Comparison of ENCODE assay signal across 8 mouse cellular contexts in the genomic region with DNA sequence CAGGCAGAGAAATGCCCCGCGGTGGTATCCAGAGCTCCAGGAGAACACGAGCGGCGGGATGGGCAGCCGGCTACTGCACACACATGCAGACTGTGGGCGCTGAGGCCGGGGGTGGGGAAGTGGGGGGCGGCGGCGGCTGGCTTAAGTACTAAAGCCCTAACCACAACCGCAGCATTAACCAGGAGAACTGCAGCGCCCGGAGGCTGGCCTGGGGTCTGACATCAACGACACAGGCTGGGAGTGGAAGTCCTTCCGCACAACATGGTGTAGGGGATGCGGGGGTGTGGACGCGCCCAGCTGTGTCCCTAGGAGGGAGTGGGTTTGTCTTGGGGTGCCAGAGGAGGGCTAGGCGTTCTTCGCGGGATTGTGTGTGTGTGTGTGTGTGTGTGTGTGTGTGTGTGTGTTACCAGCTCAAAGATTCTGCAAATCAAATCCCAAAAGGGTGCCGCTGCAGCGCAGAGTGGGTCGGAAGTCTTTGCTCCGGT. TPM values are rescaled to one million over a fixed set of nuclear protein-coding genes. Genes with fewer than 3 reads are reported as not detected.
DNase-seq lines count a peak whose midpoint lies in the region; ATAC-seq and TF ChIP-seq lines count a peak whose summit lies in the region.

No protein-coding gene starts in this region.

- H3K9ac ChIP-seq in liver, adult 2 months (ENCODE audit: low read depth, low read length): peak overlapping the region; percentile 79
- H3K9ac ChIP-seq in neural tube, embryonic 12.5 days: peak overlapping the region; percentile 70

- H3K79me2 ChIP-seq in liver, adult 2 months (ENCODE audit: control insufficient read depth, insufficient read depth, low read length): peaks cover 16% of the 10 kb centered on the region; the same call in 1 of the 2 replicates

- TF ChIP-seq POLR2A in kidney, adult 2 months (IDR thresholded peaks at IDR 0.05; ENCODE audit: low read depth, low read length): no peak
- no peak for TF ChIP-seq POLR2A in liver, adult 2 months (IDR thresholded peaks at IDR 0.05; ENCODE audit: extremely low read depth, insufficient read depth, low read length)

- intact Hi-C loops in heart, postnatal 25 days (cut with DNase I): loop anchor here (2.0 to 5.0 kb wide), 4 partner anchors 93 to 178 kb away; no protein-coding TSS in a partner anchor

- no peaks in the 10 kb centered on the region for H3K9me3 ChIP-seq in neural tube, embryonic 12.5 days

- H3K27ac ChIP-seq in kidney, adult 2 months (ENCODE audit: insufficient read depth, low read depth, low read length): peak overlapping the region; percentile 61
- 0 out of 2 replicates have a peak overlapping the region, but pooled peaks have one; percentile 18 for H3K27ac ChIP-seq in liver, adult 2 months (replicated peaks; ENCODE audit: insufficient read depth, low read depth, low read length)
- H3K27ac ChIP-seq in neural tube, embryonic 12.5 days: no peak overlapping the region

- H3K4me2 ChIP-seq in neural tube, embryonic 12.5 days (replicated peaks): peak overlapping the region; percentile 96

- no peak for TF ChIP-seq CTCF in kidney, adult 2 months (conservative IDR thresholded peaks at IDR 0.05; ENCODE audit: insufficient read depth, insufficient read length, low read depth, low read length)
- no peak for TF ChIP-seq CTCF in liver, adult 2 months (IDR thresholded peaks at IDR 0.05; ENCODE audit: low read depth, low read length)

- ATAC-seq in granulocyte monocyte progenitor cell, adult 5-6 weeks (replicated peaks; ENCODE audit: poor library complexity, severe bottlenecking): peak; percentile 13
- ATAC-seq in neural tube, embryonic 12.5 days (ENCODE audit: low FRiP score, low read depth): no peak

- peaks cover 18% of the 10 kb centered on the region for H3K4me1 ChIP-seq in kidney, adult 2 months (ENCODE audit: control insufficient read depth, insufficient read depth, low read length)
- peaks cover 8% of the 10 kb centered on the region for H3K4me1 ChIP-seq in liver, adult 2 months (ENCODE audit: control insufficient read depth, insufficient read depth, low read length)
- H3K4me1 ChIP-seq in neural tube, embryonic 12.5 days: peaks cover 44% of the 10 kb centered on the region

- DNase-seq in heart, adult 11 months: peak; percentile 97
- DNase-seq in heart, postnatal 25 days (ENCODE audit: low spot score): no peak
- DNase-seq in cerebellum, postnatal 25 days: peak; percentile 61 to 64
- peak; percentile 34 for DNase-seq in kidney, adult 2 months
- no peak for DNase-seq in liver, adult 2 months (ENCODE audit: extremely low read depth, low read depth, low spot score)
- peak; percentile 39 to 56 for DNase-seq in thymus, adult 18-20 months

- no peaks in the 10 kb centered on the region for H3K27me3 ChIP-seq in kidney, adult 2 months (replicated peaks; ENCODE audit: control insufficient read depth, insufficient read depth, low read length)
- H3K27me3 ChIP-seq in liver, adult 2 months (ENCODE audit: control insufficient read depth, insufficient read depth, low read length): no peaks in the 10 kb centered on the region
- H3K27me3 ChIP-seq in neural tube, embryonic 12.5 days (replicated peaks): no peaks in the 10 kb centered on the region

- no peaks in the 10 kb centered on the region for H3K36me3 ChIP-seq in kidney, adult 2 months (ENCODE audit: control insufficient read depth, insufficient read depth, low read length)
- H3K36me3 ChIP-seq in liver, adult 2 months (ENCODE audit: control insufficient read depth, insufficient read depth, low read length): no peaks in the 10 kb centered on the region
- H3K36me3 ChIP-seq in neural tube, embryonic 12.5 days: no peaks in the 10 kb centered on the region

- peak overlapping the region; percentile 83 for H3K4me3 ChIP-seq in kidney, adult 2 months (ENCODE audit: insufficient read depth, low read depth, low read length)
- peak overlapping the region; percentile 90 for H3K4me3 ChIP-seq in liver, adult 2 months (ENCODE audit: insufficient read depth, low read depth, low read length)
- H3K4me3 ChIP-seq in neural tube, embryonic 12.5 days: peak overlapping the region; percentile 60

- 7% methylated on average over 26 of the region's 26 CpGs for WGBS in kidney, adult 2 months
- 18% methylated on average over 26 of the region's 26 CpGs for WGBS in liver, adult 2 months
- WGBS in neural tube, embryonic 12.5 days: under 1% methylated on average over 26 of the region's 26 CpGs

RNA-seq across cellular contexts. Expression of gene Srgap2, which starts 2.0 kb away (rescaled TPM):
- total RNA-seq in heart, postnatal 25 days (2021): 10 to 100 TPM; 22.8 to 24.3 TPM
- 36.0 and 61.0 TPM in 2 replicates for total RNA-seq in granulocyte monocyte progenitor cell, adult 5-6 weeks (2014; fragmentation: Nextera tagmentation)
- total RNA-seq in granulocyte monocyte progenitor cell, adult 5-6 weeks (2017): 14.3 and 16.5 TPM in 2 replicates
- polyA plus RNA-seq in kidney, adult 2 months (2012; rRNA removed): 11.3 and 13.0 TPM in 2 replicates
- total RNA-seq in liver, adult 2 months (2014; rRNA removed): 6.6 and 10.6 TPM in 2 replicates
- polyA plus RNA-seq in liver, adult 2 months (2012; rRNA removed): 5.8 and 7.4 TPM in 2 replicates
- polyA plus RNA-seq in neural tube, embryonic 12.5 days (2016; fragmentation: Nextera tagmentation; extraction: Ambion mirVana): 13.5 and 14.2 TPM in 2 replicates

RNA-seq across cellular contexts. Expression of gene Fam72a, which starts 2.6 kb away (rescaled TPM):
- total RNA-seq in heart, postnatal 25 days (2021): under 1 TPM; 0.73 to 0.88 TPM
- 3.0 and 8.1 TPM in 2 replicates for total RNA-seq in granulocyte monocyte progenitor cell, adult 5-6 weeks (2014; fragmentation: Nextera tagmentation)
- 5.0 and 5.7 TPM in 2 replicates for total RNA-seq in granulocyte monocyte progenitor cell, adult 5-6 weeks (2017)
- 0.05 and 0.08 TPM in 2 replicates for polyA plus RNA-seq in kidney, adult 2 months (2012; rRNA removed)
- total RNA-seq in liver, adult 2 months (2014; rRNA removed): 0.65 and 1.0 TPM in 2 replicates
- 0.19 and 0.24 TPM in 2 replicates for polyA plus RNA-seq in liver, adult 2 months (2012; rRNA removed)
- polyA plus RNA-seq in neural tube, embryonic 12.5 days (2016; fragmentation: Nextera tagmentation; extraction: Ambion mirVana): 2.4 and 3.4 TPM in 2 replicates

Comparison
In these comparisons a context has a peak if more than half of its experiments do, and no peak if none do; other contexts are left out.
1. DNase-seq: peak in heart, adult 11 months (single experiment), cerebellum, postnatal 25 days (2 of 2), kidney, adult 2 months (single experiment) and thymus, adult 18-20 months (2 of 2); none in heart, postnatal 25 days (single experiment) and liver, adult 2 months (single experiment).
2. Peak in every context shown above with its lines, with median percentiles within 50 percentile points of each other: H3K4me3 ChIP-seq.